Mouse (Mus musculus) midbrain, embryonic 11.5 days (tissue): ENCODE data around the gene C1s2. TPM values are rescaled to one million over a fixed set of nuclear protein-coding genes. Genes with fewer than 3 reads are reported as not detected.
A peak's percentile ranks its signal among the peaks of the same experiment; 100 is the strongest.

Experiments
- ATAC-seq: fragments of 200-750 bp; cut with Nextera tagmentation; 2 replicates; pipeline ENCODE4 v1.8.0; 2017; ENCODE audit warnings: moderate TSS enrichment, moderate library complexity; ENCODE audit not compliant: low FRiP score
- DNase-seq: peaks from one replicate; pipeline ENCODE4 v3.0.0; 2015; ENCODE audit warnings: low spot score; ENCODE audit errors: missing footprints
- H3K27ac ChIP-seq: fragments of 300-500 bp; sonication (generic); 2 replicates; pipeline ENCODE4 v1.5.1; 2014; ENCODE audit warnings: low read depth, low read length
- H3K27me3 ChIP-seq: fragments of 300-500 bp; sonication (generic); 2 replicates; pipeline ENCODE4 v1.6.1; 2014; ENCODE audit warnings: mild to moderate bottlenecking, low read length, moderate library complexity, mixed read lengths; ENCODE audit not compliant: control insufficient read depth, insufficient read depth
- H3K36me3 ChIP-seq: fragments of 300-500 bp; sonication (generic); 2 replicates; pipeline ENCODE4 v1.6.1; 2014; ENCODE audit warnings: mild to moderate bottlenecking, low read length, moderate library complexity, mixed read lengths; ENCODE audit not compliant: control insufficient read depth, insufficient read depth
- H3K4me1 ChIP-seq: fragments of 300-500 bp; sonication (generic); 2 replicates; pipeline ENCODE4 v1.6.1; 2014; ENCODE audit warnings: low read length; ENCODE audit not compliant: control insufficient read depth, insufficient read depth
- H3K4me2 ChIP-seq: fragments of 300-500 bp; sonication (generic); 2 replicates; pipeline ENCODE4 v1.6.1; 2014; ENCODE audit warnings: mild to moderate bottlenecking, moderate library complexity
- H3K4me3 ChIP-seq: fragments of 300-500 bp; sonication (generic); 2 replicates; pipeline ENCODE4 v1.5.1; 2014; ENCODE audit warnings: low read depth, low read length
- H3K9ac ChIP-seq: fragments of 300-500 bp; sonication (generic); 2 replicates; pipeline ENCODE4 v1.6.1; 2014; ENCODE audit warnings: low read length
- H3K9me3 ChIP-seq: fragments of 300-500 bp; sonication (generic); 2 replicates; pipeline ENCODE4 v1.6.1; 2016; ENCODE audit warnings: low read length; ENCODE audit not compliant: control insufficient read depth
- WGBS: fragments of 180-500 bp; shearing (Covaris S2); extraction: QIAGEN DNeasy Blood & Tissue Kit; methylation state at CpG from one replicate; pipeline ENCODE4 v1.1.7; 2014; 5-methylcytosine and 5-hydroxymethylcytosine counted together
- polyA plus RNA-seq: library from polyadenylated mRNA; unstranded; fragments of >200 nt; fragmentation: Nextera tagmentation; extraction: Ambion mirVana; gene quantifications from 2 replicates; pipeline ENCODE4 v1.2.1, GENCODE M21; 2014

Gene C1s2
- polyA plus RNA-seq, 1 experiment from 2014 or later = not detected

DNA sequence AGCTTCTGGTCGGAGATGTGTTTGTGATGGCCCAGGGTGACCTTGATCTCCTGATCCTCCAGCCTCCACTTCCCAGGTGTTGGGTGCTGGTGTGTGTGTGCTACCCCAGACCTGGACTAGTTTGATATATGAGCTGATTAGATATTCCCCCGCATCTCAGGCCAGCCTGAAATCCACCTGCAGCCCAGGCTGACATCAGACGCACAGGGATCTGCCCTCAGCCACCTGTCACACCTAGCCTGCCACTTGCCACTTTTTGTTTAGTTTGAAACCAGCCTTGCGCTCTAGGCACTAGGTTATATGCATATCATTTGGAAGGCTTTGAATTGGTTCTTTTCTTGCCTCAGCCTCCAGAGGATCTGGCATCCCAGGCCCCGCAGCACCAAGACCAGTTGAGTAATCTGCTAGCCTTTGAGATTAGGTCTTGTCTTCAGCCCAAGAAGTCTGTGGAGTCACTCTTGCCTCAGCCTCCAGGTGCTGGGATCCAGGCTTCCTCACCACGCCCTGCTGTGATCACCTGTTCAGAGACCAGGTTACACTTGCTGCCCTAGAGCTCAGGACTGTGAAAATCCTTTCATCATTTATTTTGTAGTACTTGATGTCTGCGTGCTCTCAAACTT, 34.5 kb upstream of the C1s2 start:
- Histone ChIP-seq H3K4me3 (no peak overlapping the region), H3K9ac (no peak overlapping the region), H3K4me2 (no peak overlapping the region), H3K36me3 (no peaks in the 10 kb centered on the region), H3K27me3 (no peaks in the 10 kb centered on the region), H3K9me3 (no peaks in the 10 kb centered on the region), H3K27ac (no peak overlapping the region), H3K4me1 (no peaks in the 10 kb centered on the region)
- DNase-seq (no peak), ATAC-seq (no peak)
- WGBS = 92% methylated on average over 7 of the region's 7 CpGs

DNA sequence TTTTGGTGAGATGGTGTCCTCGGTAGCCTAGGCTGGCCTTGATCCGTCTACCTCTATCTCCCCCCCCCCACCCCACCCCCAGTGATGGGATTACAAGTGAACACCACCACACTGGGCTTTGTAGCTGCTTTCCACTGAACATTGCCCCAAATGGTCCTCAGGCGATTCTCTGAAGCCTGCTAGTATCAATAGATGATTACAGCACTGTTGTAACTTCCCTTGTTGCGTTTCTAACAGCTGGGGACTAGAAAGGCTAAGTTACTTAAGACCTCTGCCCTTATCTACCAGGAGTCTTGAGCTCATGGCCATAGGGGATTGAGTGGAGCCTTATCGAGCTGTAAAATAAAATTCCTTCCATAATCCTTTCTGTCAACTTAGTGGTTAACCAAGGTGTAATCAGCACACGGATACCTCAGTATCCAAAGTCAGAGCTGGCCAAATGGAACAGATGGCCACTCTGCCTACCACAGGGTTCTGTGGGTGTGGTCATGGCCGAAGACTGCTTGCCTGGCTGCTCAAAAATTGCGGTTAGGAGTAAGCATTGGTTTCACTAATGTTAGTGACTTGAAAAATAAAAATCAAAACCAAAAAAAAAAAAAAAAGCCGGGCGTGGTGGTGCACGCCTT, 33.5 kb upstream of the C1s2 start:
- Histone ChIP-seq H3K4me2 (no peak overlapping the region), H3K27ac (no peak overlapping the region), H3K4me1 (no peaks in the 10 kb centered on the region), H3K4me3 (no peak overlapping the region), H3K9me3 (no peaks in the 10 kb centered on the region), H3K27me3 (no peaks in the 10 kb centered on the region), H3K36me3 (no peaks in the 10 kb centered on the region), H3K9ac (no peak overlapping the region)
- DNase-seq (no peak), ATAC-seq (no peak)
- 90% methylated on average over 11 of the region's 11 CpGs for WGBS

GRCm38 (mm10) chr6:124665011-124665410, 29.1 kb upstream of the C1s2 start:
- no peak overlapping the region for H3K9ac ChIP-seq
- WGBS = 96% methylated on average over 10 of the region's 10 CpGs
- H3K36me3 ChIP-seq = no peaks in the 10 kb centered on the region
- no peaks in the 10 kb centered on the region; the same call in 1 of the 2 replicates for H3K4me1 ChIP-seq
- H3K9me3 ChIP-seq = no peaks in the 10 kb centered on the region
- no peak for DNase-seq
- H3K4me2 ChIP-seq = no peak overlapping the region
- no peak overlapping the region for H3K4me3 ChIP-seq
- H3K27me3 ChIP-seq = no peaks in the 10 kb centered on the region
- ATAC-seq = no peak
- H3K27ac ChIP-seq = no peak overlapping the region

GRCm38 (mm10) chr6:124664256-124664655, 28.4 kb upstream of the C1s2 start:
- Histone ChIP-seq H3K4me1 (no peaks in the 10 kb centered on the region; the same call in 1 of the 2 replicates), H3K27me3 (no peaks in the 10 kb centered on the region), H3K9me3 (no peaks in the 10 kb centered on the region), H3K4me3 (no peak overlapping the region), H3K27ac (no peak overlapping the region), H3K9ac (no peak overlapping the region), H3K4me2 (no peak overlapping the region), H3K36me3 (no peaks in the 10 kb centered on the region)
- ATAC-seq (no peak), DNase-seq (peak; percentile 82)
- WGBS = 89% methylated on average over 7 of the region's 7 CpGs

DNA sequence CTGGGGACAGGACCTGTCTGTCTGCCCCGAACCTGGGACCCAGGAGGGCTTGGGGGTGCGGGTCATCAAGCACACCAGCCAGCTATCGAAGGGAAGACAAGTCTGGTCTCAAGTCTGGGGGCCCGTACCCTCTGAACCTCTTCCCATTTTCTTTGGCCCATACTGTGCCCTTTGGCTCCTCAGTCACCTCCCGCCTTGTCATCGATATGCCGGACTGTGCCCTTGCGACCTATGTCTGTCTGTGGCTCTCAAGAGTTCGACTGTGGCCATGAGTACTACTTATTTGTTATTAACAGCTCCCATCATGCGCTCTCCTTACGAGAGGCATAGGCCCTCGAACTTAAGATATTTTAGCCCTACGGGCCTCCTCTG, 27.5 kb upstream of the C1s2 start:
- ATAC-seq (no peak), DNase-seq (no peak)
- no peaks in the 10 kb centered on the region; the same call in 1 of the 2 replicates for H3K4me1 ChIP-seq
- peak overlapping the region; percentile 70 for H3K4me2 ChIP-seq
- no peaks in the 10 kb centered on the region for H3K9me3 ChIP-seq
- 22% methylated on average over 13 of the region's 13 CpGs for WGBS
- H3K27me3 ChIP-seq = no peaks in the 10 kb centered on the region
- peak overlapping the region; percentile 67 for H3K9ac ChIP-seq
- H3K27ac ChIP-seq = no peak overlapping the region
- no peaks in the 10 kb centered on the region for H3K36me3 ChIP-seq
- peak overlapping the region; percentile 67 for H3K4me3 ChIP-seq

DNA sequence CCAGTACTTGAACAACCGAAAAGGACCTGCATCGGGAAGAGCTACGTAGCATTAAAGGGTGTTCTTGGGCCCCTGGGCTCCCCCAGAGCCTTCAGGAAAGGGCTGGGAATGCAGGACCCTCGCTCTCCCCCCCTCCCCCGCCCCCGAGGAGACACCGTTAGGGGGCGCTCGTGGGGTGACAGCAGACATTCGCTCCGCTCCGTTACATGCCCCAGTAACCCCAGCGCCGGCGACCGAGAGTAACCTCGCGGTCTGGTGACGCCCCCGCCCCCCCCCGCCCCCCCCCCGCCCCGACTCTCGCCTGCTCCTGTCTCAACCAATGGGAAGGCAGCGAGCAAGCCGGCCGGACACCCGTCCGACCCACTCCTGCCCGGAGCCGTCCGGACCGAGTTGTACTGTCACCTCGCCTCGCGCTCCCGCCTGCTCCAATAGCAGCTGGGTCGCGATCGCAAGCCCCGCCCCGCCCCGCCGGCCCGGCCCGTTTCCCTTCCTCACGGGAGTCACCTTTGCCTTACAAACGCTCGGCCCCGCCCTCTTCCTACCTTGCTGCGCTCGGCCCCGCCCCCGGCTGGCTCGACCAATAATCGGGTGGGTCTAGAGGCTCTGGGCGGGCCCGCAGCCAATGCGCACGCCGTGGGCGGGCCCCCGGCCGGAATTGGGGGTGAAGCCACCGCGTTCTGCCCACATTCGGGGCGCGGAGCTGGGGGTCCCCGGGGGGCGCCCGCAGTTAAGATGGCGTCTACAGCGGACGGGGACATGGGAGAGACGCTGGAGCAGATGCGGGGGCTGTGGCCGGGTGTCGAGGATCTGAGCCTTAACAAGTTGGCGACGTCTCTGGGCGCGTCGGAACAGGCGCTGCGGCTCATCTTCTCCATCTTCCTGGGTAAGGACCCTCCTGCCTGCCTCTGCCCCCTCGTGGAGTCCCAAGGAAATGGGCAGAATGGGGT, 26.9 kb upstream of the C1s2 start, which contains the start of gene Lpcat3:
Gene Lpcat3 (plus strand): TSS at position 551 of the 947 bp plus-strand sequence.
- Histone ChIP-seq H3K27ac (peak within 1 kb of the TSS; percentile 51; the same call in 1 of the 2 replicates), H3K9ac (peak within 1 kb of the TSS; percentile 67), H3K4me3 (peak within 1 kb of the TSS; percentile 67), H3K4me1 (no peaks in the 10 kb centered on the region; the same call in 1 of the 2 replicates), H3K4me2 (peak within 1 kb of the TSS; percentile 70), H3K27me3 (no peaks in the 10 kb centered on the region), H3K9me3 (no peaks in the 10 kb centered on the region), H3K36me3 (no peaks in the 10 kb centered on the region)
- under 1% methylated on average over 62 of the region's 87 CpGs for WGBS
- peak; percentile 97 for ATAC-seq
- DNase-seq = peak; percentile 99

- H3K4me1 ChIP-seq = no peaks in the 10 kb centered on the region; the same call in 1 of the 2 replicates
- H3K36me3 ChIP-seq = no peaks in the 10 kb centered on the region
- ATAC-seq (no peak), DNase-seq (no peak)
- peak overlapping the region; percentile 67 for H3K4me3 ChIP-seq
- no peaks in the 10 kb centered on the region for H3K27me3 ChIP-seq
- no peaks in the 10 kb centered on the region for H3K9me3 ChIP-seq
- 35% methylated on average over 6 of the region's 6 CpGs for WGBS
- H3K27ac ChIP-seq = no peak overlapping the region; the same call in 1 of the 2 replicates
- H3K9ac ChIP-seq = peak overlapping the region; percentile 67
- peak overlapping the region; percentile 70 for H3K4me2 ChIP-seq
These were observed 26.1 kb upstream of the C1s2 start for GRCm38 (mm10) chr6:124661995-124662394.

DNA sequence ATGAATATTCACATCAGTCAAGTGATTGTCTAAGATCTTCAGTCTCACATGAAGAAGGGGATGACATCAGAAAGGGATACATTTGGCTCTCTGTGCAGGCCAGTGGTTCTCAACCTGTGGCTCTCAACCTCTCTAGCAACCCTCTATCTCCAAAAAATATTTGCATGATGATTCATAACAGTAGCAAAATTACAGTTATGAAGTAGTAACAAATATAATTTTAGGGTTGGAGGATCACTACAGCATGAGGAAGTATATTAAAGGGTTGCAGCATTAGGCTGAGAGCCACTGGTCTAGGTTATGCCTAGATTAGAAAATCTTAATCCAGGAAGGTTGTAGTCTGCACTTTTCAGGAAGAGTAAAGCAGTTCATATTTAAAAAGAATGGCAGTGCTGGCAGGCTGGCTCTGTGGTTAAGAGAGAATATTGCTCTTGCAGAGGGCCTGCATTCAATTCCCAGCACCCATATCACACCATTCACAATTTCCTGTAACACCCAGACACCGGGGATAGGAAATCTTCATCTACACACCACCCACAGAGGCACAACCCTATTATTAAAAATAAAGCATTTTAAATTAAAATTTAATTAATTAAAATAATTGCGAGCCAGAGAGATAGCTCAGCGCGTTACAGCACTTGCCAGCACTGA, 25.4 kb upstream of the C1s2 start:
- Histone ChIP-seq H3K27ac (no peak overlapping the region), H3K4me3 (no peak overlapping the region), H3K27me3 (no peaks in the 10 kb centered on the region), H3K4me1 (no peaks in the 10 kb centered on the region; the same call in 1 of the 2 replicates), H3K9me3 (no peaks in the 10 kb centered on the region), H3K36me3 (no peaks in the 10 kb centered on the region), H3K4me2 (no peak overlapping the region), H3K9ac (no peak overlapping the region)
- WGBS = 97% methylated on average over 4 of the region's 4 CpGs
- ATAC-seq = no peak
- no peak for DNase-seq
